Mouse (Mus musculus) lung, embryonic 14.5 days (tissue): ENCODE measurements around the gene Dusp16. TPM values are rescaled to one million over a fixed set of nuclear protein-coding genes. Genes with fewer than 3 reads are reported as not detected.

Experiments
- ATAC-seq: fragments of 200-750 bp; cut with Nextera tagmentation; 2 replicates; pipeline ENCODE4 v1.8.0; 2017; ENCODE audit warnings: mild to moderate bottlenecking, moderate TSS enrichment, moderate library complexity; ENCODE audit not compliant: insufficient read depth
- DNase-seq: peaks from one replicate; pipeline ENCODE4 v3.0.0-alpha.2; 2015
- H3K27ac ChIP-seq: fragments of 300-500 bp; sonication (generic); 2 replicates; pipeline ENCODE4 v1.5.1; 2014; ENCODE audit warnings: low read depth, mild to moderate bottlenecking, moderate library complexity
- H3K27me3 ChIP-seq: fragments of 300-500 bp; sonication (generic); 2 replicates; pipeline ENCODE4 v1.6.1; 2014; ENCODE audit warnings: low read length, control low read depth; ENCODE audit not compliant: insufficient read depth
- H3K36me3 ChIP-seq: fragments of 300-500 bp; sonication (generic); 2 replicates; pipeline ENCODE4 v1.6.1; 2014; ENCODE audit warnings: control low read depth; ENCODE audit not compliant: insufficient read depth
- H3K4me1 ChIP-seq: fragments of 300-500 bp; sonication (generic); 2 replicates; pipeline ENCODE4 v1.6.1; 2014; ENCODE audit warnings: antibody characterized with exemption, control low read depth; ENCODE audit not compliant: insufficient read depth
- H3K4me2 ChIP-seq: fragments of 300-500 bp; sonication (generic); 2 replicates; pipeline ENCODE4 v1.6.1; 2014; ENCODE audit warnings: mild to moderate bottlenecking
- H3K4me3 ChIP-seq: fragments of 300-500 bp; sonication (generic); 2 replicates; pipeline ENCODE4 v1.5.1; 2014; ENCODE audit warnings: low read depth, low read length
- H3K9ac ChIP-seq: fragments of 300-500 bp; sonication (generic); 2 replicates; pipeline ENCODE4 v1.6.1; 2014
- H3K9me3 ChIP-seq: fragments of 300-500 bp; sonication (generic); 2 replicates; pipeline ENCODE4 v1.6.1; 2016; ENCODE audit warnings: low read depth, low read length, control low read depth
- CTCF ChIP-seq: IDR thresholded peaks from 2 replicates; pipeline ENCODE4 v1.5.1; 2016; ENCODE audit warnings: antibody characterized with exemption, low read depth
- WGBS: fragments of 180-500 bp; shearing (Covaris S2); extraction: QIAGEN DNeasy Blood & Tissue Kit; methylation state at CpG from one replicate; pipeline ENCODE4 v1.1.7; 2014; 5-methylcytosine and 5-hydroxymethylcytosine counted together
- polyA plus RNA-seq: library from polyadenylated mRNA; unstranded; fragments of >200 nt; fragmentation: Nextera tagmentation; extraction: Ambion mirVana; gene quantifications from 2 replicates; pipeline ENCODE4 v1.2.1, GENCODE M21; 2014

Gene Dusp16
- polyA plus RNA-seq, 1 experiment from 2014 or later = 12.9 TPM

DNA sequence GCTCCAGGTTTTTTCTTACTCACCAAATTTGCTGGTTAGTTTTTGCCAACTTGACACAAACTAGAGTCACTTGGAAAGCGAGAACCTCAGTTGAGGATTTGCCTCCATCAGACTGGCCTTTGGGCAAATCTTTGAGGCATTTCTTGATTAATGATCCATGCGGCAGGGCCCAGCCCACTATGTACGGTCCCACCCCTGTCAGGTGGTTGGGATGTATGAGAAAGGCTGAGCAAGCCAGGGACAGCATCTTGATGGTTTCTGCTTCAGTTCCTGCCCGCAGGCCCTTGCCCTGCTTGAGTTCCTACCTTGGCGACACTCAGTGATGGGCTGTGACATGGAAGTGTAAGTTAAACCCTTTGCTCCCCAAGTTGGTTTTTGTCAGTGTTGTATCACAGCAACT lies 94.2 kb downstream of the Dusp16 start:
- no peak overlapping the region for H3K4me2 ChIP-seq
- WGBS = 89% methylated on average over 5 of the region's 5 CpGs
- no peak overlapping the region for H3K9ac ChIP-seq
- no peak overlapping the region for H3K27ac ChIP-seq
- H3K4me1 ChIP-seq = no peaks in the 10 kb centered on the region
- ATAC-seq = no peak
- no peak overlapping the region for H3K4me3 ChIP-seq
- no peaks in the 10 kb centered on the region for H3K36me3 ChIP-seq
- H3K27me3 ChIP-seq = no peaks in the 10 kb centered on the region
- no peaks in the 10 kb centered on the region for H3K9me3 ChIP-seq
- TF ChIP-seq CTCF = no peak
- no peak for DNase-seq

DNA sequence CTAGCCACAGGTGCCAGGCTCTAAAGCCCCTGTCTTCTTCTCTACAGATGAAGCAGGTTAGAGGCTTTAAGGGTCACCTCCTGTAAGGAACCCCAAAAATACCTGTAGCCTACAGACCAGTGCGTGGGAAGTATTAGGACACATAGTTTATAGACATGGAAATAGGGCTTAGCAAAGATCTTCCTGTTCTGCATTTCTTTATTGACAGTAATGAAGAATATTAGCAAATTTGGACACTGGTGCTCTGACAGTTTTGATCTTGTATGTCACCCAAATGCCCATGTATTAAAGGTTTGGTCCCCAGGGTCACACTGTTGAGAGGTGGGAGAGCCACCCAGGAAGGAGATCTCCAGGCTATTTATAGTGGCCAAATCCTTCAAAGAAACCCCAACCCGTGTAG lies 95.9 kb downstream of the Dusp16 start:
- TF ChIP-seq CTCF = no peak
- H3K27ac ChIP-seq = no peak overlapping the region
- H3K4me3 ChIP-seq = no peak overlapping the region
- no peak for DNase-seq
- 71% methylated on average over 2 of the region's 2 CpGs for WGBS
- no peaks in the 10 kb centered on the region for H3K9me3 ChIP-seq
- H3K4me1 ChIP-seq = no peaks in the 10 kb centered on the region
- no peak for ATAC-seq
- H3K36me3 ChIP-seq = no peaks in the 10 kb centered on the region
- H3K9ac ChIP-seq = no peak overlapping the region
- H3K27me3 ChIP-seq = no peaks in the 10 kb centered on the region
- no peak overlapping the region for H3K4me2 ChIP-seq

- no peak for ATAC-seq
- no peak for DNase-seq
- 67% methylated on average over 4 of the region's 4 CpGs for WGBS
Observed at GRCm38 (mm10) chr6:134696146-134696545, 96.3 kb downstream of the Dusp16 start.

DNA sequence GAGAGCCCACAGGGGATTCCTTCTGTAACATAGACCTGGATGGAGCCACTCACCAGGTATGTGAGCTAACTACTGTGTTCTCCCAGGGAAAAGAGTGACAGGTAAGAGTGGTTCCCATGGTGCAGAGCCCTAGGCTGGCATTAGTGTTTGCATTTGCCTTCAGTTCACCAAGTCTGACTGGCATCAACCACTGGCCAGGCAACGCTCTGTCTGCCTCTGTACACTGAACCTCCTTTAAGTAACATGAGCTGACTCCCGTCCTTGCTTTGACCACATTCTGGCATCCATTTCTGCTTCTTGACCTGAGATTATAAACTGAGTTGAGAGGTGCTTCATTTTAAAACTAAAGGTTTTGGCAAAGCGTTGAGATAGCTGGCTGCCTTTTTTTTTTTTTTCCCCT lies 96.8 kb downstream of the Dusp16 start:
- DNase-seq = no peak
- no peaks in the 10 kb centered on the region for H3K4me1 ChIP-seq
- 62% methylated on average over 3 of the region's 3 CpGs for WGBS
- no peak overlapping the region for H3K4me3 ChIP-seq
- H3K9ac ChIP-seq = no peak overlapping the region
- no peak overlapping the region for H3K4me2 ChIP-seq
- no peak overlapping the region for H3K27ac ChIP-seq
- no peak for TF ChIP-seq CTCF
- H3K9me3 ChIP-seq = no peaks in the 10 kb centered on the region
- H3K27me3 ChIP-seq = no peaks in the 10 kb centered on the region
- no peaks in the 10 kb centered on the region for H3K36me3 ChIP-seq
- ATAC-seq = no peak

More at GRCm38 (mm10) chr6:134696146-134696545, 96.3 kb downstream of the Dusp16 start:
- Histone ChIP-seq H3K9me3 (no peaks in the 10 kb centered on the region), H3K4me1 (no peaks in the 10 kb centered on the region), H3K36me3 (no peaks in the 10 kb centered on the region), H3K4me2 (no peak overlapping the region), H3K9ac (no peak overlapping the region), H3K27me3 (no peaks in the 10 kb centered on the region), H3K4me3 (no peak overlapping the region), H3K27ac (no peak overlapping the region)
- no peak for TF ChIP-seq CTCF

- Histone ChIP-seq H3K4me3 (no peak overlapping the region), H3K9me3 (no peaks in the 10 kb centered on the region), H3K4me1 (no peaks in the 10 kb centered on the region), H3K27me3 (no peaks in the 10 kb centered on the region), H3K9ac (no peak overlapping the region), H3K27ac (no peak overlapping the region), H3K36me3 (no peaks in the 10 kb centered on the region), H3K4me2 (no peak overlapping the region)
- WGBS = 93% methylated on average over 3 of the region's 3 CpGs
- DNase-seq = no peak
- TF ChIP-seq CTCF = no peak
- ATAC-seq = no peak
Observed at GRCm38 (mm10) chr6:134694988-134695387, 97.4 kb downstream of the Dusp16 start.

DNA sequence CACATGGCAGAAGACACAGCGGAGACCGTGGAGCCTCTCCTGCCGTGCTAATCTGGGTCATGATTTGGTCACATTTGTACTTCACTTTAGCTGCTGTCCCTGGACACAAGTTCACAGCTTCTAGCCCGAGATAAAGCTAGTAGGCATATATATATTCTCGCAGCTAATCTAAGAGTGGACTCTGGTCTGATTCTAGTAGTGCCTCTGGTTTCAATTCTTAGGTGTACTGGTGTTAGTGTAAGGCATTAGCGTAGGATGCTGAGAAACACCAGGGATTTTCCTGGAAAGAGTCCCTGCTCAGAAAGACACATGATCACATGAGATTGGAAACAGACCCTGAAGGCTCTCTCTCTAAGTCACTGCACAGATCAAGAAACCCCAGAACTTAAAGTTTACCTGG lies 97.9 kb downstream of the Dusp16 start:
- H3K27me3 ChIP-seq = no peaks in the 10 kb centered on the region
- ATAC-seq (no peak), DNase-seq (no peak)
- 89% methylated on average over 6 of the region's 6 CpGs for WGBS
- H3K9me3 ChIP-seq = no peaks in the 10 kb centered on the region
- no peaks in the 10 kb centered on the region for H3K36me3 ChIP-seq
- no peak overlapping the region for H3K4me2 ChIP-seq
- H3K4me3 ChIP-seq = no peak overlapping the region
- no peak for TF ChIP-seq CTCF
- no peak overlapping the region for H3K27ac ChIP-seq
- no peaks in the 10 kb centered on the region for H3K4me1 ChIP-seq
- H3K9ac ChIP-seq = no peak overlapping the region

DNA sequence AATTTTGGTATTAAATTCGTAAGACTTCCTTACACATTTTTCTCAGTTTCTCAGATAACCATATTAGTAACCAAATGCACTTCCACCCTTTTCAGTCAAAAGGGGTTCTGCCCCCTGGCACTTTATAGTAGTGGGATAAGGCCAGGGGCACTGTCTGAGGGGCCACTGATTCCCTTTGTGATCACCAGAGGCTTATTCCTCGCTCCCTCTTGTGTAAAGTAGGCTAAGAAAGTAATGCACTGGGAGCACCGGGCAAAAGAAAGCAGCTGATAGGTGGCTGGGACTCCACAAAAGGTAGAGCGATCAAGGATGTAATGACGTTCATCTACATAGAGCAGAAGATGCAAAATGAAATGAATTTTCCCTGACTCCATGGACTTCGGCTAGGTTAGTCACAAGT lies 106.9 kb downstream of the Dusp16 start:
- no peak overlapping the region for H3K9ac ChIP-seq
- no peak overlapping the region for H3K4me2 ChIP-seq
- no peak overlapping the region for H3K4me3 ChIP-seq
- no peaks in the 10 kb centered on the region for H3K27me3 ChIP-seq
- ATAC-seq (no peak), DNase-seq (no peak)
- no peak for TF ChIP-seq CTCF
- H3K4me1 ChIP-seq = no peaks in the 10 kb centered on the region
- no peak overlapping the region for H3K27ac ChIP-seq
- WGBS = 80% methylated on average over 6 of the region's 6 CpGs
- no peaks in the 10 kb centered on the region for H3K9me3 ChIP-seq
- H3K36me3 ChIP-seq = no peaks in the 10 kb centered on the region

DNA sequence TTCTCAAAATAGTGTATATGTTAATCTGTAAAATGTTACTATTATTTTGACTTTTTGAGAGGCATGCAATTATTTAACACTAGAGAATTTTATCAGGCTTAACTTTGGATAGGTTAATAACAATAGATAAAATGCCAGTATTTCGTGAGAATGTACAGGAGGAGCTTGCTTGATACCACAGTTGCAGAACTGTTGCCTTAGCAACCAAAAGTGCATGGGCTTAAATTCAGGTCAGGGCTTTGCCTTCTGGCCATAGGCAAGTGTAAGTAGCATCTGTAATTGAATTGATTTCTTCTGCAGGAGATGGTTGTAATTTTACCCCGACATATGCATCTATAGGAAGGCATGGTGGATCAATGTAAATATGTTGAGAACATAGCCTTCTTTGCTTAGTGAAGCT lies 107.4 kb downstream of the Dusp16 start:
- H3K4me3 ChIP-seq = no peak overlapping the region
- no peaks in the 10 kb centered on the region for H3K27me3 ChIP-seq
- no peak for TF ChIP-seq CTCF
- H3K4me1 ChIP-seq = no peaks in the 10 kb centered on the region
- DNase-seq (no peak), ATAC-seq (no peak)
- H3K4me2 ChIP-seq = no peak overlapping the region
- no peak overlapping the region for H3K9ac ChIP-seq
- H3K27ac ChIP-seq = no peak overlapping the region
- H3K9me3 ChIP-seq = no peaks in the 10 kb centered on the region
- 66% methylated on average over 2 of the region's 2 CpGs for WGBS
- H3K36me3 ChIP-seq = no peaks in the 10 kb centered on the region
